Mouse (Mus musculus): ENCODE measurements around the gene Ssbp3.
A peak's percentile ranks its signal among the peaks of the same experiment; 100 is the strongest.

Gene Ssbp3

GRCm38 (mm10) chr4:107063214-107063613 lies 152.7 kb downstream of the Ssbp3 start:
- no peak for DNase-seq

- no peak for DNase-seq
These were observed 154.0 kb downstream of the Ssbp3 start for GRCm38 (mm10) chr4:107064394-107065098.

- DNase-seq: peak; percentile 96
These were observed 156.0 kb downstream of the Ssbp3 start, which contains the start of the genes Mrpl37 and Cyb5rl for GRCm38 (mm10) chr4:107066252-107067124. Gene Mrpl37, minus strand, starts transcription at chr4:107066868. Gene Cyb5rl, plus strand, starts transcription at chr4:107066988.

GRCm38 (mm10) chr4:107067151-107067840 lies 156.8 kb downstream of the Ssbp3 start:
- no peak for DNase-seq

- DNase-seq: no peak
These were observed 161.8 kb downstream of the Ssbp3 start for GRCm38 (mm10) chr4:107072343-107072742.

- DNase-seq: no peak
These were observed 165.0 kb downstream of the Ssbp3 start for GRCm38 (mm10) chr4:107075456-107075855.

- DNase-seq: no peak
These were observed 168.4 kb downstream of the Ssbp3 start for GRCm38 (mm10) chr4:107078894-107079293.

- no peak for DNase-seq
These were observed 169.2 kb downstream of the Ssbp3 start for GRCm38 (mm10) chr4:107079716-107080115.

GRCm38 (mm10) chr4:107082185-107082584 lies 171.7 kb downstream of the Ssbp3 start:
- no peak for DNase-seq

GRCm38 (mm10) chr4:107083126-107083525 lies 172.6 kb downstream of the Ssbp3 start:
- no peak for DNase-seq

GRCm38 (mm10) chr4:107084343-107084742 lies 173.8 kb downstream of the Ssbp3 start:
- peak; percentile 25 for DNase-seq

GRCm38 (mm10) chr4:107084858-107085257 lies 174.4 kb downstream of the Ssbp3 start:
- DNase-seq: no peak

GRCm38 (mm10) chr4:107091696-107092095 lies 181.2 kb downstream of the Ssbp3 start:
- DNase-seq: no peak

- DNase-seq: no peak
These were observed 184.1 kb downstream of the Ssbp3 start for GRCm38 (mm10) chr4:107094484-107095187.

- DNase-seq: peak; percentile 22
These were observed 185.5 kb downstream of the Ssbp3 start for GRCm38 (mm10) chr4:107096043-107096442.

- DNase-seq: no peak
These were observed 186.4 kb downstream of the Ssbp3 start, which contains the start of gene Cdcp2 for GRCm38 (mm10) chr4:107096841-107097373. Gene Cdcp2, plus strand, starts transcription at chr4:107096891.

- DNase-seq: no peak
These were observed 187.4 kb downstream of the Ssbp3 start for GRCm38 (mm10) chr4:107097871-107098270.

GRCm38 (mm10) chr4:107098375-107098774 lies 187.9 kb downstream of the Ssbp3 start:
- no peak for DNase-seq

- DNase-seq: no peak
These were observed 188.5 kb downstream of the Ssbp3 start for GRCm38 (mm10) chr4:107098791-107099525.

Measured in cerebellum, adult 11-12 months (tissue).